Mouse (Mus musculus): ENCODE results near the gene Lrmda. TPM values are rescaled to one million over a fixed set of nuclear protein-coding genes. Genes with fewer than 3 reads are reported as not detected.
A peak's percentile ranks its signal among the peaks of the same experiment; 100 is the strongest.
"Not testable (repeated sequence)": the region's sequence is repeated elsewhere in the genome, so short reads cannot be mapped to it uniquely, and the experiment has no call there.

Gene Lrmda
- total RNA-seq, 2 experiments from 2014 or later = 2.6 to 2.9 TPM

GRCm38 (mm10) chr14:22781709-22782108, 762.2 kb downstream of the Lrmda start:
- peak; percentile 66 for TF ChIP-seq CTCF (IDR thresholded peaks at IDR 0.05)
- H3K4me3 ChIP-seq = no peak overlapping the region
- H3K27ac ChIP-seq = no peak overlapping the region
- intact Hi-C loops (cut with DNase I) = loop anchor here (5.0 to 10.0 kb wide), 2 partner anchors 134 to 207 kb away; no protein-coding TSS in a partner anchor
- peak; percentile 54 for DNase-seq

DNA sequence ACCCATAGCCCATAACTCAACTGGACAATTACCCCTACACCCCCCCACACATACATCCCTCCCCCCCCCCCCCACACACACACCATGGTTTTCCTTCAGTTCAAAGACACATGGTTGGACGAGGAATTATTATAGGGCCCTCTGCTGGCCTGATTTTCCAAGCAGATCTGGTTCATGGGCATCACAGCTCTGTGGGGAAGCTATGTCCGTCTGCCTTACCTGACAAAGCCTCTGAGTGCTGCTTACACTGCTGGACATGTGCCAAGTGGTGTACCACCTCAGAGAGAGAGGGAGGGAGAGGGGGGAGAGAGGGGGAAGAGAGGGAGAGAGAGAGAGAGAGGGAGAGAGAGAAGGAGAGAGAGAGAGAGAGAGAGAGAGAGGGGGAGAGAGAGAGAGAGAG, 762.9 kb downstream of the Lrmda start:
- intact Hi-C loops (cut with DNase I) = loop anchor here (5.0 to 10.0 kb wide), 2 partner anchors 135 to 208 kb away; no protein-coding TSS in a partner anchor
- Histone ChIP-seq H3K4me3 (no peak overlapping the region), H3K27ac (no peak overlapping the region)
- no peak for DNase-seq
- TF ChIP-seq CTCF (IDR thresholded peaks at IDR 0.05) = peak; percentile 12; the same call in 1 of the 2 replicates

DNA sequence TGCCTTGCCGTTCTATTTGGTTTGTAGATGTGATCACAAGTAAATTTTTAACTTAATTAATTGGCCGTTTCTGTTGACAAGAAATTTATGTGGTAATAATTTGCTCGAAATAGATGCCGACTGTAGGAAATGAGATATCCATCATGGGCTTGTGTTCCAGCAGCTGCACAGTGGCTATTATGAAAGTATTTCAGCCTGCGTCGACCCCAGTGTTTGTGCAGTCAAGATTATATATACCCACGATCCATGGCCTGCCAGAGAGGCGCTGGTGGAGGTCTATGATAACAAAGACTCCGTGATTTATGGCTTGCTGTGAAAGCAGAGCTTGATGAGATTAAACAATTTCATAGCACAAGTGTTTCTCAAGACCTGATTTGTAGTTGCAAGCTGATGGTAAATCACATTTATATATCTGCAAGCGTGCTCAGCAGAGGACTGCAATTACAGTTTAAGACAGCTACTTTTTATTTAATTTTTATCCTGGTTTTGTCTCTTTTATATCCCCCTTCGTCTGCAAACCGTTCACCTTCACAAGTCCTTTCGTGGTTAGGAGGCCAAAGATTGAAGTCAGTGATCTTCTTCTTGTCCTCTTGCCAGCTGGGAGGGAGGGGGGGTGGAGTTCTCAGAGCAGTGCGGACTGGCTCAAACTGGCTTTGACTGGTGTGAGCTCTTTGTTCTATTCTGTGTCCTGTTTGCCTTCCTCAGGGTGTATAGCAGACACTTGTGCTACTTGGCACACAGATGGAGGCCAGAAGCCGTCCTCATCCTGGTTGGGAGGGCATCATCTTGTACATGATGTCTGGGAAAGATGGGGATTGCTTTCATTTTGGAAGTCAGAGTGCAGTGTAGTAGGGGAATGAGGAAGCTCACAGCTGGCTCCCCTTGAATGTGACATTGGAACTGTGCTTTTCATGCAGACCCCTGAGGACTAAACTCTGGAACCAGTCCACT, 764.0 kb downstream of the Lrmda start:
- peak; percentile 16 for DNase-seq
- Histone ChIP-seq H3K4me3 (peak overlapping the region; percentile 54), H3K27ac (peak overlapping the region; percentile 69)
- intact Hi-C loops (cut with DNase I) = loop anchor here (5.0 to 10.0 kb wide), 2 partner anchors 136 to 209 kb away; no protein-coding TSS in a partner anchor
- no peak for TF ChIP-seq CTCF (IDR thresholded peaks at IDR 0.05)

DNA sequence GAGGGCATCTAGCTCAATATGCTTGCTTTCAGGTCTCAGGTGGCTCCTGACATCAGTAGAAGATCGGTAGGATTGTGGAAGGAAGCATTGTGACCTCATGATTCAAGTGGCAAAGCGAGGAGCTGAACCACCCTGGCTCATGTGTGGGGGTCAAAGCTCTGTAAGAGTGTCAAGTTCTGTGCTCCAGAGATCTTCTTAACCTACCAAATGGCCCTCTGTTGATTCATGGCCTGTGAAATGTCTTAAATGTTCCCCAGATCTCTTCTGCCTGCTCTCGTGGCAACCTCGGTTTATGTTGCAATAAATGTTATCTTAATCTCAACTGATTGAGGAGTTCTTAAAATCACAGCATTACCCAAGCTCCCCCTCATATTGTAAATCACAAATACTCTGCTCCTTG, 780.5 kb downstream of the Lrmda start:
- Histone ChIP-seq H3K27ac (no peak overlapping the region), H3K4me3 (no peak overlapping the region)
- no peak for DNase-seq
- intact Hi-C loops (cut with DNase I) = no loop called here
- TF ChIP-seq CTCF (IDR thresholded peaks at IDR 0.05) = no peak

- no peak for TF ChIP-seq CTCF (IDR thresholded peaks at IDR 0.05)
- Histone ChIP-seq H3K4me3 (no peak overlapping the region), H3K27ac (no peak overlapping the region)
- intact Hi-C loops (cut with DNase I) = no loop called here
- no peak for DNase-seq
Measured at GRCm38 (mm10) chr14:22800871-22801636, 781.5 kb downstream of the Lrmda start.

- H3K27ac ChIP-seq; intact Hi-C loops (cut with DNase I); H3K4me3 ChIP-seq; DNase-seq: not testable (repeated sequence)
Measured at GRCm38 (mm10) chr14:22801714-22802113, 782.2 kb downstream of the Lrmda start.

DNA sequence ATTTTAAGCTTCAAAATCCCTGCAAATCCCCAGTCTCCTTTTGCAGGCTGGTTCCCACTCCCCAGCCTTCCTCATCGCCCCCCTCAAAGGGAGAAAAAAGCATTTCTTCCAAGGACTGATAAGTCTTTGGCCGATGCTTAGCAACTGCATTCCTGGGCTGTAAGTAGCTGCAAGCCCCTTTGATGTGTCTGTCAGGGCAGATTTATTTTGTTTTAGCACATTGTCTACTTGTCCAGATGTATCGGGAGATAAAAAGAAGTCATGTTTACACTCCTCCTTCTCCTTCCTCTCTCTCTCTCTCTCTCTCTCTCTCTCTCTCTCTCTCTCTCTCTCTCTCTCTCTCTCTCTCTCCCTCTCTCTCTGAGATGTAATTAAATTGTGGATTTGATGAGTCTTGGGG, 787.8 kb downstream of the Lrmda start:
- H3K4me3 ChIP-seq = peak overlapping the region; percentile 70
- no peak for DNase-seq
- peak overlapping the region; percentile 78 for H3K27ac ChIP-seq
- intact Hi-C loops (cut with DNase I) = no loop called here
- TF ChIP-seq CTCF (IDR thresholded peaks at IDR 0.05) = no peak

GRCm38 (mm10) chr14:22807726-22808594, 788.4 kb downstream of the Lrmda start:
- intact Hi-C loops (cut with DNase I) = loop anchor here (2.0 kb wide), 1 partner anchor 821 kb away; no protein-coding TSS in a partner anchor
- peak overlapping the region; percentile 78 for H3K27ac ChIP-seq
- DNase-seq = peak; percentile 71
- H3K4me3 ChIP-seq = peak overlapping the region; percentile 70
- peak; percentile 84 for TF ChIP-seq CTCF (IDR thresholded peaks at IDR 0.05)

- DNase-seq = peak; percentile 17
- intact Hi-C loops (cut with DNase I) = loop anchor here (2.0 kb wide), 1 partner anchor 822 kb away; no protein-coding TSS in a partner anchor
- Histone ChIP-seq H3K27ac (peak overlapping the region; percentile 78), H3K4me3 (no peak overlapping the region; the same call in 1 of the 2 replicates)
- no peak for TF ChIP-seq CTCF (IDR thresholded peaks at IDR 0.05)
Measured at GRCm38 (mm10) chr14:22808595-22809166, 789.2 kb downstream of the Lrmda start.

GRCm38 (mm10) chr14:22809229-22809628, 789.7 kb downstream of the Lrmda start:
- intact Hi-C loops (cut with DNase I) = loop anchor here (2.0 kb wide), 1 partner anchor 822 kb away; no protein-coding TSS in a partner anchor
- TF ChIP-seq CTCF (IDR thresholded peaks at IDR 0.05) = no peak
- Histone ChIP-seq H3K27ac (peak overlapping the region; percentile 78; the same call in 1 of the 2 replicates), H3K4me3 (no peak overlapping the region)
- DNase-seq = no peak

- H3K27ac ChIP-seq = peak overlapping the region; percentile 78
- TF ChIP-seq CTCF (IDR thresholded peaks at IDR 0.05) = no peak
- DNase-seq = no peak
- H3K4me3 ChIP-seq = no peak overlapping the region
- intact Hi-C loops (cut with DNase I) = loop anchor here (10.0 kb wide), 1 partner anchor 234 kb away; no protein-coding TSS in a partner anchor
Measured at GRCm38 (mm10) chr14:22810531-22810930, 791.0 kb downstream of the Lrmda start.

Data from gastrocnemius, adult 2 months (tissue).